Mouse (Mus musculus) intestine, embryonic 14.5 days (tissue): ENCODE data around the gene Dclre1b. TPM values are rescaled to one million over a fixed set of nuclear protein-coding genes. Genes with fewer than 3 reads are reported as not detected.
A peak's percentile ranks its signal among the peaks of the same experiment; 100 is the strongest.

ENCODE experiments used
- ATAC-seq: fragments of 200-750 bp; cut with Nextera tagmentation; replicated peaks from 2 replicates; pipeline ENCODE4 v1.8.0; 2017; ENCODE audit warnings: low read depth, moderate number of reproducible peaks, moderate TSS enrichment, moderate library complexity; ENCODE audit not compliant: low FRiP score, low TSS enrichment
- DNase-seq: peaks from one replicate; pipeline ENCODE4 v3.0.0-alpha.2; 2018; ENCODE audit warnings: low spot score
- H3K27ac ChIP-seq: fragments of 300-500 bp; sonication (generic); 2 replicates; pipeline ENCODE4 v1.5.1; 2014; ENCODE audit warnings: low read depth, mild to moderate bottlenecking, control low read depth
- H3K27me3 ChIP-seq: fragments of 300-500 bp; sonication (generic); replicated peaks from 2 replicates; pipeline ENCODE4 v1.6.1; 2014; ENCODE audit warnings: low read length, control low read depth; ENCODE audit not compliant: control insufficient read depth, insufficient read depth
- H3K36me3 ChIP-seq: fragments of 300-500 bp; sonication (generic); 2 replicates; pipeline ENCODE4 v1.6.1; 2014; ENCODE audit warnings: low read length, control low read depth; ENCODE audit not compliant: control insufficient read depth, insufficient read depth
- H3K4me1 ChIP-seq: fragments of 300-500 bp; sonication (generic); replicated peaks from 2 replicates; pipeline ENCODE4 v1.6.1; 2014; ENCODE audit warnings: low read length, control low read depth, mixed read lengths; ENCODE audit not compliant: control insufficient read depth, insufficient read depth
- H3K4me2 ChIP-seq: fragments of 300-500 bp; sonication (generic); 2 replicates; pipeline ENCODE4 v1.6.1; 2014; ENCODE audit warnings: low read length
- H3K4me3 ChIP-seq: fragments of 300-500 bp; sonication (generic); 2 replicates; pipeline ENCODE4 v1.5.1; 2014; ENCODE audit warnings: low read depth, low read length, control low read depth, mixed read lengths
- H3K9ac ChIP-seq: fragments of 300-500 bp; sonication (generic); 2 replicates; pipeline ENCODE4 v1.6.1; 2014; ENCODE audit warnings: mild to moderate bottlenecking, low read length
- H3K9me3 ChIP-seq: fragments of 300-500 bp; sonication (generic); 2 replicates; pipeline ENCODE4 v1.6.1; 2016; ENCODE audit warnings: low read length, control low read depth; ENCODE audit not compliant: control insufficient read depth
- WGBS: fragments of 180-500 bp; shearing (Covaris S2); extraction: QIAGEN DNeasy Blood & Tissue Kit; methylation state at CpG from one replicate; pipeline ENCODE4 v1.1.7; 2014; 5-methylcytosine and 5-hydroxymethylcytosine counted together
- polyA plus RNA-seq: library from polyadenylated mRNA; unstranded; fragments of >200 nt; fragmentation: Nextera tagmentation; extraction: Ambion mirVana; gene quantifications from 2 replicates; pipeline ENCODE4 v1.2.1, GENCODE M21; 2014

Dclre1b gene
- 23.9 and 34.2 TPM in 2 replicates for polyA plus RNA-seq

DNA sequence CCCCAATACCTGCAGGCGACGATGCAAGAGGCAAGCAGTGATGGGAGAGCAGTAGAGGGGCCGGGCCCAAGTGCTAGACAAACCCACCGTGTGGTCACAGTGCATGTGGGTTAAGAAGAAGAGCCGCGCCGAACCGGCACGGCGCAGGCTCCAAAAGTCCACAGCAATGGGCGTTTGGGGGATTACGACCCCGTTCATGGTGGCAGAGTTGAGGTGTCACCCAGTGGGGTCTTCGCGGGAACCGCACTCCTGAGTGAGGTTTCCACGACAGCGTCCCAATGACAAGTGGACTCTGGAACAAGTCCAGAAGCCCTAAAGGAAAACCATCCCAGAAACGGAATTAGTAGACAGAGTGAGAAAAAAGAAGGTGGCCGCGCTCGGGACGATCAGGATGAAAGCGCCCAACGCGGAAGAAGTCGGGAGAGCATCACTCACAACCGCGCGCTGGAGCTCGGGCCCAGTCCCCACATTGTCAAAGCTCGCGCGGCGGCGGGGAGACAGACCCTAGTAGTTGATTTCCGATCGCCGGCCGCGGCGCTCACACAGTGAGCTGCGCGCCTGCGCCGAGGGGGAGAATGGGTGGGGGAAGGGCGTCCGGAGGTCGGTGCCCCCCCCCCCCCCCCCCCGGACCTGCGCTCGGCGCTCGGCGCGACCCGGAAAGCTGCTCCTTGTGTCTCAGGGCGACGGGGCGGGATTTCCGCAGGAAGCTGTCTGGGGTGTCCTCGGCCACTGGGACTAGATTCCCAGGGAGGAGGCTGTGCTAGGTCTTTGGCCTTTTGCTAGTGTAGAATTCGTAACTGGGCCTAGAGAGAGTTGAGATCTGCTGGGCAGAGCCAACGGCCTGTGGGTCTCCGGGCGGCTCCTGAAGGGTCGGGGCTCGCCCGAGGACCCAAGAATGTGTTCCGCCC lies at the start of gene Dclre1b, which contains the start of the genes Ap4b1 and Gm43064:
Dclre1b (minus strand) TSS at position 554 of the 908 bp plus-strand sequence.
Ap4b1 (plus strand) TSS at position 630 of the 908 bp plus-strand sequence.
Gm43064 (plus strand) TSS at position 683 of the 908 bp plus-strand sequence.
- WGBS = under 1% methylated on average over 61 of the region's 70 CpGs
- peak within 1 kb of the TSS; percentile 83 for H3K27ac ChIP-seq
- H3K4me1 ChIP-seq = peaks cover 8% of the 10 kb centered on the region
- DNase-seq (peak; percentile 95), ATAC-seq (peak; percentile 99)
- H3K27me3 ChIP-seq = no peaks in the 10 kb centered on the region
- H3K4me3 ChIP-seq = peak within 1 kb of the TSS; percentile 96
- H3K9ac ChIP-seq = peak within 1 kb of the TSS; percentile 76
- H3K9me3 ChIP-seq = no peaks in the 10 kb centered on the region
- H3K36me3 ChIP-seq = peaks cover 44% of the 10 kb centered on the region
- peak within 1 kb of the TSS; percentile 88 for H3K4me2 ChIP-seq

- 91% methylated on average over 6 of the region's 6 CpGs for WGBS
Observed at GRCm38 (mm10) chr3:103857977-103858563, 48.8 kb upstream of the Dclre1b start.

GRCm38 (mm10) chr3:103857036-103857805 lies 48.0 kb upstream of the Dclre1b start:
- no peak overlapping the region for H3K4me3 ChIP-seq
- H3K4me2 ChIP-seq = no peak overlapping the region
- no peaks in the 10 kb centered on the region for H3K9me3 ChIP-seq
- DNase-seq (peak; percentile 29), ATAC-seq (no peak)
- no peak overlapping the region for H3K27ac ChIP-seq
- no peak overlapping the region for H3K9ac ChIP-seq
- 88% methylated on average over 7 of the region's 7 CpGs for WGBS
- no peaks in the 10 kb centered on the region for H3K4me1 ChIP-seq
- no peaks in the 10 kb centered on the region for H3K36me3 ChIP-seq
- no peaks in the 10 kb centered on the region for H3K27me3 ChIP-seq

More at GRCm38 (mm10) chr3:103857977-103858563, 48.8 kb upstream of the Dclre1b start:
- no peak overlapping the region for H3K27ac ChIP-seq
- no peak for ATAC-seq
- no peak overlapping the region for H3K9ac ChIP-seq
- no peaks in the 10 kb centered on the region for H3K36me3 ChIP-seq
- H3K27me3 ChIP-seq = no peaks in the 10 kb centered on the region
- H3K4me2 ChIP-seq = no peak overlapping the region
- no peaks in the 10 kb centered on the region for H3K4me1 ChIP-seq
- H3K4me3 ChIP-seq = no peak overlapping the region
- no peak for DNase-seq
- no peaks in the 10 kb centered on the region for H3K9me3 ChIP-seq

- H3K4me3 ChIP-seq = no peak overlapping the region
- DNase-seq (peak; percentile 31), ATAC-seq (no peak)
- H3K27ac ChIP-seq = no peak overlapping the region
- no peaks in the 10 kb centered on the region for H3K9me3 ChIP-seq
- 58% methylated on average over 8 of the region's 8 CpGs for WGBS
- H3K36me3 ChIP-seq = no peaks in the 10 kb centered on the region
- no peak overlapping the region for H3K9ac ChIP-seq
- H3K27me3 ChIP-seq = no peaks in the 10 kb centered on the region
- no peak overlapping the region for H3K4me2 ChIP-seq
- no peaks in the 10 kb centered on the region for H3K4me1 ChIP-seq
Observed at GRCm38 (mm10) chr3:103853804-103854203, 44.6 kb upstream of the Dclre1b start.

GRCm38 (mm10) chr3:103852565-103853299 lies 43.5 kb upstream of the Dclre1b start:
- DNase-seq = no peak
- no peak for ATAC-seq

GRCm38 (mm10) chr3:103851882-103852281 lies 42.6 kb upstream of the Dclre1b start:
- Histone ChIP-seq H3K9me3 (no peaks in the 10 kb centered on the region), H3K4me2 (no peak overlapping the region), H3K4me3 (no peak overlapping the region), H3K27me3 (no peaks in the 10 kb centered on the region), H3K27ac (no peak overlapping the region), H3K36me3 (no peaks in the 10 kb centered on the region), H3K9ac (no peak overlapping the region), H3K4me1 (no peaks in the 10 kb centered on the region)
- ATAC-seq (no peak), DNase-seq (no peak)
- 84% methylated on average over 8 of the region's 8 CpGs for WGBS

More at GRCm38 (mm10) chr3:103852565-103853299, 43.5 kb upstream of the Dclre1b start:
- Histone ChIP-seq H3K9ac (no peak overlapping the region), H3K27me3 (no peaks in the 10 kb centered on the region), H3K9me3 (no peaks in the 10 kb centered on the region), H3K4me2 (no peak overlapping the region), H3K4me3 (no peak overlapping the region), H3K36me3 (no peaks in the 10 kb centered on the region), H3K4me1 (no peaks in the 10 kb centered on the region), H3K27ac (no peak overlapping the region)
- 78% methylated on average over 3 of the region's 3 CpGs for WGBS

GRCm38 (mm10) chr3:103851481-103851880 lies 42.2 kb upstream of the Dclre1b start:
- WGBS = 95% methylated on average over 6 of the region's 6 CpGs
- DNase-seq = no peak
- H3K4me3 ChIP-seq = no peak overlapping the region

More at GRCm38 (mm10) chr3:103851481-103851880, 42.2 kb upstream of the Dclre1b start:
- H3K9me3 ChIP-seq = no peaks in the 10 kb centered on the region
- H3K9ac ChIP-seq = no peak overlapping the region
- H3K36me3 ChIP-seq = no peaks in the 10 kb centered on the region
- H3K27me3 ChIP-seq = no peaks in the 10 kb centered on the region
- no peak overlapping the region for H3K27ac ChIP-seq
- no peaks in the 10 kb centered on the region for H3K4me1 ChIP-seq
- H3K4me2 ChIP-seq = no peak overlapping the region
- ATAC-seq = no peak
